Mouse (Mus musculus) liver, embryonic 14.5 days (tissue): Measurements from ENCODE around the gene Ric8b. TPM values are rescaled to one million over a fixed set of nuclear protein-coding genes. Genes with fewer than 3 reads are reported as not detected.

Experiments
- ATAC-seq: fragments of 200-750 bp; cut with Nextera tagmentation; 2 replicates; pipeline ENCODE4 v1.8.0; 2017; ENCODE audit warnings: moderate number of reproducible peaks, mild to moderate bottlenecking, moderate library complexity; ENCODE audit not compliant: insufficient read depth
- DNase-seq, 3 experiments: peaks; one replicate each; pipeline ENCODE4 v3.0.0-alpha.2; 2012 to 2013; ENCODE audit warnings: low read depth in 3 of 3, low spot score in 3 of 3
- H3K27ac ChIP-seq: fragments of 300-500 bp; sonication (generic); 2 replicates; pipeline ENCODE4 v1.5.1; 2014; ENCODE audit warnings: moderate library complexity, mild to moderate bottlenecking, control low read depth, inconsistent platforms
- H3K27me3 ChIP-seq: fragments of 300-500 bp; sonication (generic); 2 replicates; pipeline ENCODE4 v1.6.1; 2014; ENCODE audit warnings: mild to moderate bottlenecking, low read length, moderate library complexity; ENCODE audit not compliant: control insufficient read depth, insufficient read depth
- H3K36me3 ChIP-seq: fragments of 300-500 bp; sonication (generic); replicated peaks from 2 replicates; pipeline ENCODE4 v1.6.1; 2014; ENCODE audit warnings: low read depth; ENCODE audit not compliant: control insufficient read depth, insufficient read depth
- H3K4me1 ChIP-seq, 2 experiments: fragments of 200-500 bp in 1 of 2; fragments of 300-500 bp in 1 of 2; sonication (generic) in 1 of 2; replicated peaks; 2 replicates each; pipeline ENCODE4 v1.6.1; 2012 to 2014; ENCODE audit warnings: antibody characterized with exemption in 1 of 2, inconsistent platforms in 1 of 2, low read length in 1 of 2; ENCODE audit not compliant: control insufficient read depth in 2 of 2, insufficient read depth in 2 of 2
- H3K4me2 ChIP-seq: fragments of 300-500 bp; sonication (generic); 2 replicates; pipeline ENCODE4 v1.6.1; 2014; ENCODE audit warnings: low read depth, mild to moderate bottlenecking, control low read depth, moderate library complexity
- H3K4me3 ChIP-seq, 2 experiments: fragments of 200-500 bp in 1 of 2; fragments of 300-500 bp in 1 of 2; sonication (generic) in 1 of 2; 2 replicates each; pipeline ENCODE4 v1.5.1; 2012 to 2014; ENCODE audit warnings: low read depth in 2 of 2, low read length in 2 of 2, mild to moderate bottlenecking in 2 of 2, control low read depth in 1 of 2, inconsistent platforms in 1 of 2, moderate library complexity in 1 of 2; ENCODE audit not compliant: insufficient read depth in 1 of 2
- H3K9ac ChIP-seq: fragments of 300-500 bp; sonication (generic); replicated peaks from 2 replicates; pipeline ENCODE4 v1.6.1; 2014; ENCODE audit warnings: mild to moderate bottlenecking, control low read depth, moderate library complexity
- H3K9me3 ChIP-seq: fragments of 300-500 bp; sonication (generic); 2 replicates; pipeline ENCODE4 v1.6.1; 2016; ENCODE audit warnings: low read length, mixed read lengths; ENCODE audit not compliant: control insufficient read depth
- CTCF ChIP-seq: IDR thresholded peaks from 2 replicates; pipeline ENCODE4 v1.5.1; 2016; ENCODE audit warnings: antibody characterized with exemption, low read depth, control low read depth
- EP300 ChIP-seq: IDR thresholded peaks from 2 replicates; pipeline ENCODE4 v1.6.1; 2016; ENCODE audit warnings: antibody characterized with exemption, low read depth
- WGBS: fragments of 180-500 bp; shearing (Covaris S2); extraction: QIAGEN DNeasy Blood & Tissue Kit; methylation state at CpG from one replicate; pipeline ENCODE4 v1.1.7; 2014; ENCODE audit not compliant: insufficient replicate concordance; 5-methylcytosine and 5-hydroxymethylcytosine counted together
- polyA plus RNA-seq, 2 experiments: library from polyadenylated mRNA; depleted of rRNA in 1 of 2; stranded (reverse) in 1 of 2; unstranded in 1 of 2; fragments of >200 nt; fragmentation: Nextera tagmentation in 1 of 2; extraction: Ambion mirVana in 1 of 2; gene quantifications; 2 replicates each; pipeline versions ENCODE4 v1.2.1 to v1.2.3; 2012 to 2014

Gene Ric8b
- polyA plus RNA-seq, 2 experiments = 2.6 to 4.5 TPM

DNA sequence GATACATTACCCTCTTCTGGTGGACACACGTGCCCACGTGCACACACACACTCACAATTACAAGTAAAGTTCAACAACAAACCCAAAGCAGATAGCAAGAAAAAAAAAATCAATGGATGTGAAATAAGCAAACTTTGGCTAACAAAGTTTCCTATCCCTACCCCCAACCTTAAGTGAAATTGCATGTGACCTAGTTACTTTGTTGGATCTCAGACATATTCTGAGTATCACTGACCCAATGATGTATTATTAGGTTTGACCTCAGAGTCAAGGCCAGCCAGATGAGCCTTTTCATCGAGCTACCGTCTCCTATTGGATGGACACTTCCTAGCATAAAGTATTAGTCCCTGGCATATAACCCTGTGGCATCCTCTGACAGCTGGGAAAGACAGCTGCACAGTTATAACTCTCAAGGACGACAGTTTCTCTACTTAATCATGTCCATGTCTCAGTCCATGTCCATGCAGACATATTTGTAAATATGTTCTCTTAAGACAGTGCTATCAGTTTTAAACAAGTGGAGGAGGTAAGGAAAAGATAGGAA, 32.0 kb upstream of the Ric8b start:
- H3K9me3 ChIP-seq = no peaks in the 10 kb centered on the region
- WGBS = 47% methylated on average over 5 of the region's 5 CpGs
- DNase-seq (no peak), ATAC-seq (no peak)
- H3K4me1 ChIP-seq = peaks cover 0 to 17% of the 10 kb centered on the region in 2 experiments; a peak in 2 of 4 replicates
- no peak overlapping the region for H3K4me2 ChIP-seq
- no peak overlapping the region for H3K27ac ChIP-seq
- H3K9ac ChIP-seq = no peak overlapping the region
- no peaks in the 10 kb centered on the region for H3K36me3 ChIP-seq
- TF ChIP-seq EP300 (no peak), CTCF (no peak)
- H3K27me3 ChIP-seq = no peaks in the 10 kb centered on the region
- no peak overlapping the region for H3K4me3 ChIP-seq

DNA sequence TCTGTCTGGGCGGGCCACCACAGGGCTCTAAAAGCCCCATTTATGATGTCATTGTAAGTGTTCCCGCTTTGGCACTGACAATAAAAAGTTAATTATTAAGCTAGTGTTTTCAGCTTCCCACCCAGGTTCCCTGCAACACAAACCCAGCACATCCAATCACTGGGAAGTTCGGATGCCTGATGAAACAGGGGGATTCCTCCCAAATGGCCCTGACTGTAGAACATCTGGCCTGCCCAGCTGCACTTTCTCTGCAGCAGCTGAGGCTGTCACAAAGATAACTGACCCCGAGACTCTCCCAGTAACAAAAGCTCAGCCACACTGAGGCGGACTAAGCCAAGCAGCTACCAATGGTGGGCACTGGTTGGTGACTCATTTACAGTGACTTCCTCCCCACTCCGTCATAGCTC, 31.2 kb upstream of the Ric8b start:
- DNase-seq = peak; percentile 20 to 26 (median 20)
- H3K4me1 ChIP-seq = peaks cover 0 to 17% of the 10 kb centered on the region in 2 experiments; a peak in 2 of 4 replicates
- no peak overlapping the region for H3K27ac ChIP-seq
- H3K4me3 ChIP-seq = no peak overlapping the region
- H3K9me3 ChIP-seq = no peaks in the 10 kb centered on the region
- ATAC-seq = peak; percentile 67
- no peaks in the 10 kb centered on the region for H3K27me3 ChIP-seq
- no peak for TF ChIP-seq CTCF
- TF ChIP-seq EP300 = no peak
- 0 out of 2 replicates have a peak overlapping the region, but pooled peaks have one; percentile 8 for H3K4me2 ChIP-seq
- WGBS = 15% methylated on average over 6 of the region's 6 CpGs
- no peak overlapping the region for H3K9ac ChIP-seq
- H3K36me3 ChIP-seq = no peaks in the 10 kb centered on the region

DNA sequence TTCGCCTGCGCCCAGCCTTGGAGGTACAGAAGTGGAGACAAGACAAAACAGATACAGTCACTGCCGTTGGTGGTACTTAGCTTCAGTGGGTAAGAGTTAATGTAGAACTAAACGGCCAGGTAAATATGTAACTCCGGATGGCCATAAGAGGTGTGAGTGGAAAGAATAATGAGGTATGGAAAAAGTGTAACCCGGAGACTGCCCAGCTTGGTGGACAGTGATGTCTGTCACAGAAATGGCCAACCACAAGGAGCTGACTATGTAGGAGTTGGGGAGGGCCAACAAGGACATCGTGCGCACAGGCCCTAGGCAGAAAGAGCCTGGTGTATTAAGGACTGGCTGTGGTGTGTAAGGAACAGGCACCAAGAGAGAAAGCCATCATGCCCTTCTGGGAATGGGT, 30.6 kb upstream of the Ric8b start:
- 61% methylated on average over 8 of the region's 8 CpGs for WGBS
- H3K4me2 ChIP-seq = no peak overlapping the region
- no peak for TF ChIP-seq EP300
- no peak overlapping the region for H3K4me3 ChIP-seq
- ATAC-seq = no peak
- peaks cover 0 to 17% of the 10 kb centered on the region in 2 experiments; a peak in 2 of 4 replicates for H3K4me1 ChIP-seq
- no peak for DNase-seq
- H3K9ac ChIP-seq = no peak overlapping the region
- no peak overlapping the region for H3K27ac ChIP-seq
- no peaks in the 10 kb centered on the region for H3K27me3 ChIP-seq
- H3K9me3 ChIP-seq = no peaks in the 10 kb centered on the region
- no peaks in the 10 kb centered on the region for H3K36me3 ChIP-seq

DNA sequence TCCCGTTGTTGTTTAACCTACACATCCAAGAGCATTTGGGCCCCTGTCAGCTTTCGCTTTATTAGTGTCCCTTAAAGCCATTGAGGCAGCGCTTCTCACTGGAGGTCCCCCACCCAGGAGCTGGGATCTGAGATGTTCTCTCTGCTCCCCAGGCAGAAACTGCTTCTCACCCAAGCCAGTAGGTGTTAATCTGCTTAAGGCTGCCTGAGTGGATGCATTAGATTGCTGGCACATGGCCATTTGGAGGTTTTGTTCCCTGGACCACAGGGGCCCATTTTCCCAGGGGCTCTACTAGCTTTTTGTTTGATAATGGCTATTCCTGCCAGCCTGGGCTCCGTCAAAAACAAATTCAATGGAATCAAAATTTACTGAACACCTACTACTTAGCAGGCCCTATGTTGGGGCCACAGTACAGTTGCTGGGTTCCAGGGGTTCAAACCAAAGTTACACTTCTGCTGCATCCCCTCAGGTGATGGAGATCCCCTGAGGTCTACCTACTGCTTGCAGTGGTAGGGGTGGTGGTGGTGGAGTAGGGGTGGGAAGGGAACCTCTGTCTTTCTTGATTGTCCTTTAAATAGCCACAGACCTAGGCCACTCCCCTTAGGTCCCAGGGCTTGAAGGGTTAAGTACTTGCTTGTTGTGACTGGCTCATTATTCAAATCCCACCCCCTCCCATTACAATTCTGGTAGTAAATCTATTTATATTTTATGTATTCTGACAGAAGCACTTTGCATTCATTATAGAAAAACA, 28.1 kb upstream of the Ric8b start:
- H3K9ac ChIP-seq = no peak overlapping the region
- TF ChIP-seq CTCF (no peak), EP300 (no peak)
- H3K27me3 ChIP-seq = no peaks in the 10 kb centered on the region
- H3K4me3 ChIP-seq = no peak overlapping the region
- H3K4me2 ChIP-seq = no peak overlapping the region
- peaks cover 0 to 17% of the 10 kb centered on the region in 2 experiments; a peak in 2 of 4 replicates for H3K4me1 ChIP-seq
- H3K9me3 ChIP-seq = no peaks in the 10 kb centered on the region
- ATAC-seq = no peak
- no peak overlapping the region for H3K27ac ChIP-seq
- H3K36me3 ChIP-seq = no peaks in the 10 kb centered on the region
- WGBS = 62% methylated on average over 4 of the region's 4 CpGs
- DNase-seq = no peak

DNA sequence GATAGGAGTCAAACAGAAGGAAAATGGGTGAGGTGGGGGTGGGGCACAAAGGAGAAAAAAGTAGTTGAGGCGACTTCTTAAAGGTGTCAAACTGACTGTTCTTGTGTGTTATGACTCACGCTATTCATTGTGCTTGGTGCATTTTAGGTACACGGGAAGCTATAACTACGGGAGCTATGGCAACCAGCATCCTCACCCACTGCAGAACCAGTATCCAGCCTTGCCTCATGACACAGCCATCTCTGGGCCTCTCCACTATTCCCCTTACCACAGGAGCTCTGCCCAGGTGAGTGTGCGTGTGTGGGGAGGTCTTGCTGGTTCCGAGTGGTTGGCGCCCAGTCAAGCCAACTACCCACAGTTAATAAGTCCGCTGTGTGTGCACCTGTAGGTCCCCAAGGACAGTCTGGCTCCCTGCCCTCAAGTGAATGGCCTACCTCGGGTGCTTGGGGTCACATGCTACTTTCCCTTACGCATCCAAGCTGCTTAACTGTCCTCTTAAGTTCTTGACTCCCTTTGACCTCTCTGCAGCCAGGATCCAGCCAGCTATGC, 21.5 kb upstream of the Ric8b start:
- H3K27ac ChIP-seq = no peak overlapping the region
- ATAC-seq (no peak), DNase-seq (no peak)
- no peaks in the 10 kb centered on the region for H3K9me3 ChIP-seq
- H3K4me2 ChIP-seq = no peak overlapping the region
- no peak overlapping the region for H3K4me3 ChIP-seq
- peaks cover 0 to 15% of the 10 kb centered on the region in 2 experiments; a peak in 2 of 4 replicates for H3K4me1 ChIP-seq
- H3K9ac ChIP-seq = no peak overlapping the region
- no peaks in the 10 kb centered on the region for H3K27me3 ChIP-seq
- 68% methylated on average over 10 of the region's 10 CpGs for WGBS
- TF ChIP-seq CTCF = no peak
- TF ChIP-seq EP300 = no peak
- no peaks in the 10 kb centered on the region for H3K36me3 ChIP-seq
